Mouse (Mus musculus): ENCODE data around the gene Rbm47. TPM values are rescaled to one million over a fixed set of nuclear protein-coding genes. Genes with fewer than 3 reads are reported as not detected.

The Rbm47 gene
- total and polyA plus RNA-seq, 2 experiments, result 47.4 to 63.5 TPM

DNA sequence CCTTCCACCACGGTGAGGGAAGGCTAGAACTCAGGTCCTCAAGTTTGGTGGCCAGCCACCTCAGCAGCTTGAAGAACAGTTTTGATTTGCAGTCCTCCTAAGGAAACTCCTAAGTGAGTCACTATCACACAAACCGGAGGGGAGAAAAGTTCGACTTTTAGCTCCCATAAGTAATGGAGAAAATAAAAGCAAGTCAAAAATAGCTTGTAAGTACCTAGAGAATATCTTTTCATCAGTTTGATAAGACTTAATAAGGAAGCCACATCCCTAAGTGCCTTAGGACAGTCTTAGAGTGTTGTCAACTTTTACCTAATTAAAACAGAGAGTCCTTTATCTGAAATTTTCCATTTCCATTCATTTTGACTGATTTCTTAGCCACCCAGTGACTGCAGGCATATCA, 23.3 kb downstream of the Rbm47 start:
- H3K27me3 ChIP-seq (ENCODE audit: control insufficient read depth, insufficient read depth, low read length), result no peaks in the 10 kb centered on the region
- DNase-seq (ENCODE audit: extremely low read depth, low read depth, low spot score), result no peak

DNA sequence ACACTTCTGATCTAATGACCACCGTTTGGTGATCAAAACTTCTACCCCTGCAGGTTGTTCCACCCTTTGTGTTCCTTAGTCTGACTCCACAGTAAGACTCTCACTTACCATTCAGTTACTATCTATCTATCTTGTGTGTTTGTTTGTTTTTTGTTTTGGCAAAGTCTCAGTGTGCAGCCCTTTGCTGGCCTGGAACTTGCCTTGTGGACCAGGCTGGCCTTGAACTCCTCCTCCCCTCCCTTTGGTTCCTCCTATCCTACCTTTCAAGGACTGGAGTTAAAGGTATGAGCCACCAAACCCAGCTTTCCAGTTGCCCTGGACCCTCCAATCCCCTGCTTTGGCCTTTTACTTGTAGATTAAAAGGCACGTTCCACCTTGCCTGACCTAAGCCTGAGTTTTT, 23.8 kb downstream of the Rbm47 start:
- Histone ChIP-seq H3K4me3 (ENCODE audit: insufficient read depth, low read depth, low read length) (peak overlapping the region; percentile 70), H3K27ac (replicated peaks; ENCODE audit: insufficient read depth, low read depth, low read length) (peak overlapping the region; percentile 90), H3K79me2 (ENCODE audit: control insufficient read depth, insufficient read depth, low read length) (peaks cover 31% of the 10 kb centered on the region; the same call in 1 of the 2 replicates), H3K9ac (ENCODE audit: low read depth, low read length) (peak overlapping the region; percentile 84), H3K27me3 (ENCODE audit: control insufficient read depth, insufficient read depth, low read length) (no peaks in the 10 kb centered on the region), H3K4me1 (ENCODE audit: control insufficient read depth, insufficient read depth, low read length) (peaks cover 21% of the 10 kb centered on the region), H3K36me3 (ENCODE audit: control insufficient read depth, insufficient read depth, low read length) (0 out of 2 replicates have a peak, but pooled peaks cover 2% of the 10 kb centered on the region)
- WGBS, result 17% methylated on average over 2 of the region's 2 CpGs
- peak; percentile 96 for DNase-seq (ENCODE audit: extremely low read depth, low read depth, low spot score)
- TF ChIP-seq POLR2A (IDR thresholded peaks at IDR 0.05; ENCODE audit: extremely low read depth, insufficient read depth, low read length) (no peak), CTCF (IDR thresholded peaks at IDR 0.05; ENCODE audit: low read depth, low read length) (no peak)

More for the DNA sequence above, 23.3 kb downstream of the Rbm47 start:
- WGBS, result 10% methylated on average over 3 of the region's 3 CpGs
- H3K9ac ChIP-seq (ENCODE audit: low read depth, low read length), result peak overlapping the region; percentile 84
- H3K79me2 ChIP-seq (ENCODE audit: control insufficient read depth, insufficient read depth, low read length), result peaks cover 28% of the 10 kb centered on the region; the same call in 1 of the 2 replicates
- H3K4me1 ChIP-seq (ENCODE audit: control insufficient read depth, insufficient read depth, low read length), result peaks cover 22% of the 10 kb centered on the region
- TF ChIP-seq CTCF (IDR thresholded peaks at IDR 0.05; ENCODE audit: low read depth, low read length) (no peak), POLR2A (IDR thresholded peaks at IDR 0.05; ENCODE audit: extremely low read depth, insufficient read depth, low read length) (no peak)
- peak overlapping the region; percentile 70 for H3K4me3 ChIP-seq (ENCODE audit: insufficient read depth, low read depth, low read length)
- H3K27ac ChIP-seq (replicated peaks; ENCODE audit: insufficient read depth, low read depth, low read length), result peak overlapping the region; percentile 90
- H3K36me3 ChIP-seq (ENCODE audit: control insufficient read depth, insufficient read depth, low read length), result 0 out of 2 replicates have a peak, but pooled peaks cover 2% of the 10 kb centered on the region

DNA sequence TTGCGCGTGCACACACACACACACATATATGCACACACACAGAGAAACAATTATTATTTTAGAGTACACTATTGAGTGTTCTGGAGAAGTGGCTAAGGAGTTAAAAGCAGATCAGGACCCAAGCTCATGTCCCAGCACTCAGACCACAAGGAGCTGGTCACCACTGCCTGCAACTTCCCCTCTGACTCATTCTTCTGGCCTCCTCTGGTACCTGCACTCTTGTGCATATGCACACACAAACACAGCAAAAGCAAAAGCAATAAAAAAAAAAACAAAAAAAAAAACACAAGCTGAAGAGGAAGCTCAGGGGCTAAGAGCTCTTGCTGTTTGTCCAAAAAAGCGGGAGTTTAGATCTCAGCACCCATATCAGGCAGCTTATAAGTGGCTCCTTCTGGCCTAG, 25.6 kb downstream of the Rbm47 start:
- H3K27me3 ChIP-seq (ENCODE audit: control insufficient read depth, insufficient read depth, low read length), result no peaks in the 10 kb centered on the region
- DNase-seq (ENCODE audit: extremely low read depth, low read depth, low spot score), result no peak
- H3K79me2 ChIP-seq (ENCODE audit: control insufficient read depth, insufficient read depth, low read length), result peaks cover 35% of the 10 kb centered on the region; the same call in 1 of the 2 replicates
- H3K27ac ChIP-seq (replicated peaks; ENCODE audit: insufficient read depth, low read depth, low read length), result no peak overlapping the region
- H3K9ac ChIP-seq (ENCODE audit: low read depth, low read length), result peak overlapping the region; percentile 40; the same call in 1 of the 2 replicates
- H3K4me1 ChIP-seq (ENCODE audit: control insufficient read depth, insufficient read depth, low read length), result peaks cover 26% of the 10 kb centered on the region
- 96% methylated on average over 3 of the region's 3 CpGs for WGBS
- H3K4me3 ChIP-seq (ENCODE audit: insufficient read depth, low read depth, low read length), result no peak overlapping the region
- TF ChIP-seq CTCF (IDR thresholded peaks at IDR 0.05; ENCODE audit: low read depth, low read length) (no peak), POLR2A (IDR thresholded peaks at IDR 0.05; ENCODE audit: extremely low read depth, insufficient read depth, low read length) (no peak)
- 0 out of 2 replicates have a peak, but pooled peaks cover 2% of the 10 kb centered on the region for H3K36me3 ChIP-seq (ENCODE audit: control insufficient read depth, insufficient read depth, low read length)

DNA sequence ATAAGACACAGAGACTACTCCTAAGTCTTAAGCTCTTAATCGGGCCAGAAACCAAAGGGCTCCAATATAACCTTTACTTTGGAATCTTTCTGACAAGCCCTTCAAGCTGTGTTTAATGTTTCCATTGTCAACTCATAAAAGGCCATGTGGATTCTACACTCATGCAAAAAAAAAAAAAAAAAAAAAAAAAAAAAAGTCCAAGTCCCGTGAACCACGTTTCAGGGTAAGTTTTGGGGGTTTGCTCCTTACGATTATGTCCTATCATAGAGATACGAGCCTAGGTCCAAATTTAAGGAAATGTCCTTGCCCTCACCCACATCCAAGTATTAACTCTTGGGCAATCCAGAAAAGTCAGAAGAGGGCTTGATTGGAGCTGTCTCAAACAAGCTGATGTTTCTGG, 27.3 kb downstream of the Rbm47 start:
- Histone ChIP-seq H3K4me3 (ENCODE audit: insufficient read depth, low read depth, low read length) (no peak overlapping the region), H3K9ac (ENCODE audit: low read depth, low read length) (no peak overlapping the region), H3K27me3 (ENCODE audit: control insufficient read depth, insufficient read depth, low read length) (no peaks in the 10 kb centered on the region), H3K4me1 (ENCODE audit: control insufficient read depth, insufficient read depth, low read length) (peaks cover 31% of the 10 kb centered on the region), H3K79me2 (ENCODE audit: control insufficient read depth, insufficient read depth, low read length) (peaks cover 42% of the 10 kb centered on the region; the same call in 1 of the 2 replicates), H3K36me3 (ENCODE audit: control insufficient read depth, insufficient read depth, low read length) (0 out of 2 replicates have a peak, but pooled peaks cover 5% of the 10 kb centered on the region), H3K27ac (replicated peaks; ENCODE audit: insufficient read depth, low read depth, low read length) (no peak overlapping the region)
- WGBS, result 65% methylated on average over 5 of the region's 5 CpGs
- DNase-seq (ENCODE audit: extremely low read depth, low read depth, low spot score), result peak; percentile 27
- no peak for TF ChIP-seq CTCF (IDR thresholded peaks at IDR 0.05; ENCODE audit: low read depth, low read length)
- TF ChIP-seq POLR2A (IDR thresholded peaks at IDR 0.05; ENCODE audit: extremely low read depth, insufficient read depth, low read length), result no peak

DNA sequence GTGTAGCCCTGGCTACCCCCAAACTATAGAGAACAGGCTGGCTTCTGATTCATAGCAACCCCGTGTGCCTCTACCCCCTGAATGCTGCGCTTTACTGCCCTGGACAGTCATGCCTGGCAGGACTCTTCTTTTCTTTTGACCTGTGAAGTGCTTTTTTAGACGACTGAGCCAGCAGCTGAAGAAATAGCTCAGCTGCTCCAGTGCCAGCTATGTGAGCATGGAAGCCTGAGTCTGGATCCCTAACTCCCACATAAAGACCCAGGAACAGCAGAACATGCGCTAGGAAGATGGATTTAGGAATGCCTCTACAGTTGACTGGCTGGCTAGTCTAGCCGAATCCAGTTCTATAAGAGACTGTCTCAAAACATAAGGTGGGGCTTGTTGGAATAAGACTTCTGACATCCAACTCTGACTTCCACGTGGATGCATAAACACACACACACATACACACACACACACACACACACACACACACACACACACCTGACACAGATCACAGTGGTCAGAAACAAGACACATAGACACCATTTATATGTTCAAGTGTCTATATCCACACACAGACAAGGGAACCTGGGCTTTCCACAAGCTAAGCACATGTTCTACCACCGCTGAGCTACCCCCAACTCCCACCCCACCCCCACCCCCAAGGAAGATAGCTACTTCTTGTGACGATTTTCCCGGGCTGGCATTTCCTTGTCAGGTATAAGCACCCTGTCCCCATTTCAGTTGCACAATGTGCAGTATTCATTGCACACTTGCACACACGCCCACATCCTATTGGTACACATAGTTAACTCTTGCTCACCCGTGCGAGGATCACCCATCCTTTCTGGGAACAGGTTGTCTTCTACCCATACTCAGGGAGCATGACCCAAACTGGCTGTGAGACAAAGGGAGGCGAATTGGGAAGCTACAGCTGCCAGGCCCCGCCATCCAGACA, 29.6 kb downstream of the Rbm47 start:
- 42% methylated on average over 14 of the region's 14 CpGs for WGBS
- H3K79me2 ChIP-seq (ENCODE audit: control insufficient read depth, insufficient read depth, low read length), result peaks cover 35% of the 10 kb centered on the region; the same call in 1 of the 2 replicates
- H3K4me3 ChIP-seq (ENCODE audit: insufficient read depth, low read depth, low read length), result no peak overlapping the region
- H3K27ac ChIP-seq (replicated peaks; ENCODE audit: insufficient read depth, low read depth, low read length), result no peak overlapping the region; the same call in 1 of the 2 replicates
- peak; percentile 66 for DNase-seq (ENCODE audit: extremely low read depth, low read depth, low spot score)
- H3K36me3 ChIP-seq (ENCODE audit: control insufficient read depth, insufficient read depth, low read length), result 0 out of 2 replicates have a peak, but pooled peaks cover 5% of the 10 kb centered on the region
- H3K4me1 ChIP-seq (ENCODE audit: control insufficient read depth, insufficient read depth, low read length), result peaks cover 40% of the 10 kb centered on the region
- no peak for TF ChIP-seq CTCF (IDR thresholded peaks at IDR 0.05; ENCODE audit: low read depth, low read length)
- TF ChIP-seq POLR2A (IDR thresholded peaks at IDR 0.05; ENCODE audit: extremely low read depth, insufficient read depth, low read length), result no peak
- no peaks in the 10 kb centered on the region for H3K27me3 ChIP-seq (ENCODE audit: control insufficient read depth, insufficient read depth, low read length)
- H3K9ac ChIP-seq (ENCODE audit: low read depth, low read length), result no peak overlapping the region
